Mouse (Mus musculus) hindbrain, embryonic 14.5 days (tissue): ENCODE measurements around the gene Tmed1. TPM values are rescaled to one million over a fixed set of nuclear protein-coding genes. Genes with fewer than 3 reads are reported as not detected.
A peak's percentile ranks its signal among the peaks of the same experiment; 100 is the strongest.
"Not testable (repeated sequence)": the region's sequence is repeated elsewhere in the genome, so short reads cannot be mapped to it uniquely, and the experiment has no call there.

Source experiments
- ATAC-seq: fragments of 200-750 bp; cut with Nextera tagmentation; 2 replicates; pipeline ENCODE4 v1.8.0; 2017; ENCODE audit warnings: moderate number of reproducible peaks, mild to moderate bottlenecking, moderate TSS enrichment, moderate library complexity; ENCODE audit not compliant: low FRiP score
- DNase-seq: peaks from one replicate; pipeline ENCODE4 v3.0.0-alpha.2; 2015; ENCODE audit warnings: low spot score
- H3K27ac ChIP-seq: fragments of 300-500 bp; sonication (generic); 2 replicates; pipeline ENCODE4 v1.5.1; 2014; ENCODE audit warnings: mild to moderate bottlenecking, moderate library complexity
- H3K27me3 ChIP-seq: fragments of 300-500 bp; sonication (generic); 2 replicates; pipeline ENCODE4 v1.6.1; 2014; ENCODE audit warnings: mild to moderate bottlenecking, low read length, mixed read lengths; ENCODE audit not compliant: control insufficient read depth, insufficient read depth
- H3K36me3 ChIP-seq: fragments of 300-500 bp; sonication (generic); replicated peaks from 2 replicates; pipeline ENCODE4 v1.6.1; 2014; ENCODE audit not compliant: control insufficient read depth, insufficient read depth
- H3K4me1 ChIP-seq: fragments of 300-500 bp; sonication (generic); replicated peaks from 2 replicates; pipeline ENCODE4 v1.6.1; 2014; ENCODE audit warnings: antibody characterized with exemption, low read length, mixed read lengths; ENCODE audit not compliant: control insufficient read depth, insufficient read depth
- H3K4me2 ChIP-seq: fragments of 300-500 bp; sonication (generic); replicated peaks from 2 replicates; pipeline ENCODE4 v1.6.1; 2014; ENCODE audit warnings: mild to moderate bottlenecking, moderate library complexity
- H3K4me3 ChIP-seq: fragments of 300-500 bp; sonication (generic); replicated peaks from 2 replicates; pipeline ENCODE4 v1.5.1; 2014; ENCODE audit warnings: mild to moderate bottlenecking, low read length
- H3K9ac ChIP-seq: fragments of 300-500 bp; sonication (generic); 2 replicates; pipeline ENCODE4 v1.6.1; 2014
- H3K9me3 ChIP-seq: fragments of 300-500 bp; sonication (generic); 2 replicates; pipeline ENCODE4 v1.6.1; 2016; ENCODE audit warnings: low read length; ENCODE audit not compliant: control insufficient read depth
- WGBS: fragments of 180-500 bp; shearing (Covaris S2); extraction: QIAGEN DNeasy Blood & Tissue Kit; methylation state at CpG from one replicate; pipeline ENCODE4 v1.1.7; 2014; 5-methylcytosine and 5-hydroxymethylcytosine counted together
- polyA plus RNA-seq: library from polyadenylated mRNA; unstranded; fragments of >200 nt; fragmentation: Nextera tagmentation; extraction: Ambion mirVana; gene quantifications from 2 replicates; pipeline ENCODE4 v1.2.1, GENCODE M21; 2014

Tmed1 gene
- polyA plus RNA-seq, 1 experiment from 2014 or later = 51.1 TPM

DNA sequence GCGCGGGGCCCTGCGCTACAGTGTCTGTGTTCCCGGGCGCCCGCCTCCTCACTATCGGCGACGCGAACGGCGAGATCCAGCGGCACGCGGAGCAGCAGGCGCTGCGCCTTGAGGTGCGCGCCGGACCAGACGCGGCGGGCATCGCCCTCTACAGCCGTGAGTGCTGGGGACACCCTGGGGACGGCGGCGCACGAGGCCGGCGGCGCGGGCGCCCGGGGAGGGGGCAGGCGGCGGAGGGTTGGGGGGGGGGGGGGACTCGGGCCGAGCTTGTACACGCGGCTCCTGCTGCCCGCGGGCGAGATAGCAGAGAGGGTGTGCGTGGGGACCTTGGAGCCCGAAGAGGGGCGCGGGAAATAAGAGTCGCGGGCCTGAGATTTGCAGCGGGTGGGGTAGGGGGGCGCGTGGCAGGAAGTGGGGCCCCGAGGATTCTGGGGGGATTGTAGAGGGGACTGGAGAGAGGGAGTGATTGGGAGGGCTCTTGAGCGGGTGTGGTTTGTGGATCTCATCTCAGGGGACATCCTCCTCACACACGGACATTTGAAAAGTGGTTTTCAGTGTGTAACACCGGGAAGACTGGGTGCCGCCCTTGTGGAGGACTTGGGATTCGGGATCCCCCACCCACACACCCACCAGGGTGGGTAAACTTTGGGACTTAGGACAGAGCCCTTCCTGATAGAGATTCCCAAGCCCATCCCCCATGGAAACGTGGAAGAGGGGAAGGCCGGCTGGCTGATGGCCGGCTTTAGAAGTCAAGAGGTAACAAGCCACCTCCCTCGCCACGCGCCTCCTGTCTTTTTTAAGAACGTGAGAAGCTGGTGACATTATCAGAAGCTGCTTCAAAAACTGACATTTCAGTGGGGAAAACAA, 37.3 kb upstream of the Tmed1 start:
- ATAC-seq = peak; percentile 19
- peak overlapping the region; percentile 74 for H3K4me2 ChIP-seq
- H3K9me3 ChIP-seq = no peaks in the 10 kb centered on the region
- whole genome bisulfite sequencing = under 1% methylated on average over 56 of the region's 66 CpGs
- H3K27me3 ChIP-seq = no peaks in the 10 kb centered on the region
- peak overlapping the region; percentile 98 for H3K9ac ChIP-seq
- peaks cover 15% of the 10 kb centered on the region for H3K4me1 ChIP-seq
- H3K36me3 ChIP-seq = peaks cover 21% of the 10 kb centered on the region
- peak; percentile 50 for DNase-seq
- peak overlapping the region; percentile 98 for H3K27ac ChIP-seq
- H3K4me3 ChIP-seq = peak overlapping the region; percentile 83

DNA sequence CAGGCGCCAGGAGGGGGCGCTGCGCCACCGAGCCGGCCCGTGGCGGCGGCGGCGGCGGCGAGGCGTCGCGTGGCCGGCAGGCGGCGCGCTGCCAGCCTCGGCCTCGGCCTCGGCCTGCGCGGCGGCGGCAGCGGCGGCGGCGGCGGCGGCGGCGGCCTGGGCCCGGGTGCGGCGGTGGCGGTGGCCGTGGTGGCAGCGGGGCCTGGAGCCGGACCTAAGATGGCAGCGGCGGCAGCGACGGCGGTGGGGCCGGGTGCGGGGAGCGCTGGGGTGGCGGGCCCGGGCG, 36.7 kb upstream of the Tmed1 start, which contains the start of gene Carm1:
TSS of gene Carm1 (plus strand) at position 106 of the 286 bp plus-strand sequence.
- Histone ChIP-seq H3K9ac (peak within 1 kb of the TSS; percentile 98), H3K4me2 (peak within 1 kb of the TSS; percentile 74), H3K4me3 (peak within 1 kb of the TSS; percentile 83), H3K27me3 (no peaks in the 10 kb centered on the region), H3K27ac (peak within 1 kb of the TSS; percentile 98), H3K4me1 (peaks cover 15% of the 10 kb centered on the region), H3K36me3 (peaks cover 21% of the 10 kb centered on the region), H3K9me3 (no peaks in the 10 kb centered on the region)
- WGBS = under 1% methylated on average over 47 of the region's 52 CpGs
- ATAC-seq (no peak), DNase-seq (no peak)

DNA sequence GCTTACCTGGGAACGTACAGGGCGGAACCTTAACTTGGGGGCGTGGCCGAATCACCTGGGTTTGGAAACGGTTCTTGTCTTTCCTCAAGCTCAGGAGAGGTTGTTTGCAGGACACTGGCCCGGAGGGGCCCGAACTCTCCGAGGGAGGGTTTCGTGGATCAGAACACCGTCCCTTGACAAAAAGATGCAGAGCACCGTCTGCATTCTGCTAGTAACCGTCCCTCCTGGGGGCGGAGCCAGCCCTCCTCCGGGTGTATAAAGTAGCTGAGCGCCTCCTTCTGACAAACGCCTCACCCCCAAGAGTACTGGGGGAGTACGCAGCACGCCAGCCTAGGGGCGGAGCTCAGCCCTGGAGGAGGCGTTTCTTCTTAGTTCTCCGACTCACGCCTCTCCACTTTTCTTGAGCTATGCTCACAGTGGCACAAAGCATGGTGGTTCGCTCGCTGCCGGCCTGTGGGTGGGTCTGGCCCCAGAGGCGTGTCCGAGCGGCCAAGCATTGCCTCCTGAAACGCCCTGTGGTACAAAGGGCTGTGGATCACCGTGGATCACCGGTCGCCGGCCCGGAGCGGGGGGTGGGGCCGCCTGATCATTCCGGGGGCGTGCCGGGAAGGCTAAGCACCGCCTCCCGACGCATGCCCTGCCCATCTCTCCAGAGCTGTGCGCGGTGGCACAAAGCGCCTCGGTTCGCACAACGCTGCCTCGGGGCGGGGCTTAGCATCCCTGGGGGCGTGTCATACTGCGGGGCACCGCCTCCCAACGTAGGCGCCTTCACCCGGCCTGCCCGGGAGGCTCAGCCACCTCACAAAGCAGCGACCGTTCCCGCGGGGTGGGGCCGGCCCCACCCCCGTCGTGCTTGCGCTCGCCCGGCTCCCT, 36.1 kb upstream of the Tmed1 start:
- peaks cover 15% of the 10 kb centered on the region for H3K36me3 ChIP-seq
- peak overlapping the region; percentile 83 for H3K4me3 ChIP-seq
- peak; percentile 94 for ATAC-seq
- peak overlapping the region; percentile 98 for H3K27ac ChIP-seq
- H3K9ac ChIP-seq = peak overlapping the region; percentile 98
- no peaks in the 10 kb centered on the region for H3K9me3 ChIP-seq
- DNase-seq = peak; percentile 99
- peaks cover 15% of the 10 kb centered on the region for H3K4me1 ChIP-seq
- peak overlapping the region; percentile 74 for H3K4me2 ChIP-seq
- no peaks in the 10 kb centered on the region for H3K27me3 ChIP-seq
- under 1% methylated on average over 56 of the region's 67 CpGs for WGBS

GRCm38 (mm10) chr9:21545351-21545915, 35.4 kb upstream of the Tmed1 start:
- DNase-seq (no peak), ATAC-seq (peak; percentile 46)
- H3K9ac ChIP-seq = peak overlapping the region; percentile 98
- WGBS = 6% methylated on average over 9 of the region's 9 CpGs
- no peaks in the 10 kb centered on the region for H3K9me3 ChIP-seq
- no peaks in the 10 kb centered on the region for H3K27me3 ChIP-seq
- peak overlapping the region; percentile 98 for H3K27ac ChIP-seq
- H3K4me2 ChIP-seq = peak overlapping the region; percentile 74
- peaks cover 8% of the 10 kb centered on the region for H3K36me3 ChIP-seq
- peaks cover 15% of the 10 kb centered on the region for H3K4me1 ChIP-seq
- H3K4me3 ChIP-seq = peak overlapping the region; percentile 83

GRCm38 (mm10) chr9:21542001-21542400, 31.9 kb upstream of the Tmed1 start:
- H3K9ac ChIP-seq, H3K36me3 ChIP-seq, H3K4me3 ChIP-seq, H3K27me3 ChIP-seq, ATAC-seq, H3K4me2 ChIP-seq, H3K9me3 ChIP-seq, H3K4me1 ChIP-seq, H3K27ac ChIP-seq, DNase-seq: not testable (repeated sequence)
- WGBS = 89% methylated on average over 2 of the region's 2 CpGs

- WGBS = 77% methylated on average over 7 of the region's 7 CpGs
- no peak overlapping the region for H3K27ac ChIP-seq
- ATAC-seq = no peak
Observed at GRCm38 (mm10) chr9:21539981-21540753, 30.1 kb upstream of the Tmed1 start.

DNA sequence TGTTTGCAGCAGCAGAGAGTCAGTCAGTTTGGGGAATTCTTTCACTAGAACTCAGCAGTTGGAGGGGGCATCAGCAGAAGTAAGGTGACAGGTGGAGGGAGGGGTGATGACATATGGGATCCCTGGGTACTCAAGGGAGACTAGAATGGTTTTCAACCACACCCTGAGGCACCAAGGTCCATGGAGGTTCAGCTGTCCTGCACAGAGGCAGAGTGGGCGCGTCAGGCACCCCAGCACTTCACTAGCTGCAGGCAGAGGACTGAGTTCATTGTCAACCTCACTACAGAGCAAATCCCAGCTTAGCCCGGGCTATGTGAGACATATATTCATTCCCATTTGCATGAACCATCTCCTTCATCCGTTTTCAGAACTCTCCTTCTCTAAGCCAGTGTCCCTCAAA, 27.0 kb upstream of the Tmed1 start:
- DNase-seq (no peak), ATAC-seq (no peak)
- Histone ChIP-seq H3K9me3 (no peaks in the 10 kb centered on the region), H3K4me3 (no peak overlapping the region), H3K9ac (no peak overlapping the region), H3K27ac (no peak overlapping the region), H3K27me3 (no peaks in the 10 kb centered on the region), H3K4me2 (no peak overlapping the region), H3K36me3 (no peaks in the 10 kb centered on the region), H3K4me1 (no peaks in the 10 kb centered on the region)
- 88% methylated on average over 4 of the region's 4 CpGs for WGBS

More at GRCm38 (mm10) chr9:21539981-21540753, 30.1 kb upstream of the Tmed1 start:
- no peak overlapping the region for H3K4me2 ChIP-seq
- H3K9me3 ChIP-seq = no peaks in the 10 kb centered on the region
- H3K4me1 ChIP-seq = no peaks in the 10 kb centered on the region; the same call in 1 of the 2 replicates
- no peak overlapping the region for H3K4me3 ChIP-seq
- no peaks in the 10 kb centered on the region for H3K27me3 ChIP-seq
- DNase-seq = no peak
- no peaks in the 10 kb centered on the region for H3K36me3 ChIP-seq
- H3K9ac ChIP-seq = no peak overlapping the region

DNA sequence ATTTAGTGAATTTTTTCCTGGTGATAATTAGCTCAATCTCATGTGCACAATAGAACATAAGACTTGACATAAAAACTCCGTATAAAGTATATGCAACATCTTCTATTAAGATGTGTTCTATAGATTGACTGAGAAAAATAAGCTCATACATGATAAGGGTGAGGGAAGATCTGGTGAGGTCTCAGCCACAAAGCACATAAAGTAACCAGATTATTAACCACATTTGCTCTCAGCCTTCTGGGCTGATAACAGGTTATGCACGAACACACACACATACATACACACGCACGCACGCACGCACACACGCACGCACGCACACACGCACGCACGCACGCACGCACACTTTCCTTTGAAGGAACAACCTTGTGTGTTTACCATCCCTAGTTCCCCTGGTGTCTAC, 26.4 kb upstream of the Tmed1 start:
- H3K9me3 ChIP-seq = no peaks in the 10 kb centered on the region
- no peak for ATAC-seq

More for the DNA sequence above, 26.4 kb upstream of the Tmed1 start:
- no peaks in the 10 kb centered on the region for H3K27me3 ChIP-seq
- H3K4me1 ChIP-seq = no peaks in the 10 kb centered on the region
- no peak overlapping the region for H3K4me2 ChIP-seq
- H3K4me3 ChIP-seq = no peak overlapping the region
- no peak overlapping the region for H3K9ac ChIP-seq
- H3K27ac ChIP-seq = no peak overlapping the region
- H3K36me3 ChIP-seq = no peaks in the 10 kb centered on the region
- DNase-seq = no peak
- 96% methylated on average over 14 of the region's 14 CpGs for WGBS
